Mouse (Mus musculus) c-Kit-positive CD71-negative TER-119-negative erythroid progenitor cells, embryonic 14.5 days (primary cell): ENCODE results near the gene Atad5.
"Not testable (repeated sequence)": the region's sequence is repeated elsewhere in the genome, so short reads cannot be mapped to it uniquely, and the experiment has no call there.

ENCODE experiments used
- DNase-seq: peaks from one replicate; pipeline ENCODE4 v3.0.0-alpha.2; 2013; ENCODE audit warnings: low read depth

The Atad5 gene

DNA sequence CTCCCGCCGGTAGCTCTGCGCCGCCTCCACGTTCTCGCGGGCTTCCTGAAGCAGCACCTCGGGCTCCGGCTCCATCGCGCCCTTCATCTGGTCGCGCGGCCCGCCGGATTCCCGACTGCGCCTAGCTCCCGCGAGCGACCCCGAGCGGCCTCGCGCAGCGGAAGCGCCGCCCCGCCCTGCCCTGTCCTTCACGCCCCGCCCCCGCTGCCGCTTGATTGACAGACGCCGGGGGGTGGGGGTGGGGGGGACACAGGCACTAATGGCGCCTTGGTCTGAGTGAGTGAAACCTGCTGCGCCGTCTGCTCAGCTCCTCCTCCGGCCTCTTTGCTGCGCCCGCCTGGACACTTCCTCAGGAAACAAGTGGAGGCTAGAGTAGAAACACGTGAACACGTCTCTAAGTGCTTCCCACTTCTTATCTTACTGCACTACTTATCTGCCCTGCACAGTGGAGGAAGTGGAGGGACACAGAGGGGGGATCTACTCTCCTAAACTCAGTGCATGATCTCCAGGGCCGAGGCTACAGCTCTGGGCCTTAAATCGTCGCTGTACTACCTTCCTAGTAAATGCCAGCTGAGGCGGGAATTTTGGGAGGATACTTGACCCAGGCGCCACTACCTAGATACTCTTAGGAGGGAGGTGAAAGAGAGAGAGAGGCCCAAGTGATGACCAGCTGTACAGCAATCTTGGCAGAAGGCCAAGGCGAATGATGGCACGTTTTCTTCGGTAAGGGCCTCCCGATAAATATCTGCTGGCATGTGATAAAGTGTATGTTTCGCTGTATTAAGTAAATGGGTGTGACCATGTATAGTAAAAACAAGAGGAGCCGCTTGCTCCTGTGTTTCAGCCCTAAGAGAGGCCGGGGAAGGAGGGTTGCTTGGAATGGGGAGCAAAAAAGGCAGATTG is 8.1 kb upstream of the Atad5 start, which contains the start of gene Crlf3:
Gene Crlf3 (minus strand): TSS at position 166 of the 903 bp plus-strand sequence.
- DNase-seq: peak; percentile 91

DNA sequence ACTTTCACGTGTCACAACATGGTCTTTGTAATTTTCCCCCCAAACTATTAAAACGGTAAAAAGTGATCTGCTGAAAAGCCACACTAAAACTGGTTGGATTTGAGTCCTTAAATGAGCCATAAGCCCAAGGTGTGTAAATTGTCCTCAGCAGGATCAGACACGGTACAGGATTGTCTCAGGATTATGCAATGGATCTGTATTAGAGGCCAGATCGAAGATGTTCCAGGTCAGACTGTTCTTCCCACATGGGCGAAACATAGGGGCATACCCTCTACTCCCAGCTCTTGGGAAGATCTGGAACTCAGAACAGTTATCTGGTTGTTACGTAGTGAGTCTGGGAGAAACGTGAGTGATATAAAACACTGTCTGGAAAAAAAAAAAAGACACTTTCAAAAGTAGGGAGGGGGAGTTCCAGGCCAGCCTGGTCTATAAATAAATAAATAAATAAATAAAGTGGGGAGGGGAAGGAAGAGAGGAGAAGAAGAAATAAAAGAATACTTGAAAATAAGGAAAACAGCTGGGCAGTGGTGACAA is 7.3 kb upstream of the Atad5 start:
- DNase-seq: no peak

DNA sequence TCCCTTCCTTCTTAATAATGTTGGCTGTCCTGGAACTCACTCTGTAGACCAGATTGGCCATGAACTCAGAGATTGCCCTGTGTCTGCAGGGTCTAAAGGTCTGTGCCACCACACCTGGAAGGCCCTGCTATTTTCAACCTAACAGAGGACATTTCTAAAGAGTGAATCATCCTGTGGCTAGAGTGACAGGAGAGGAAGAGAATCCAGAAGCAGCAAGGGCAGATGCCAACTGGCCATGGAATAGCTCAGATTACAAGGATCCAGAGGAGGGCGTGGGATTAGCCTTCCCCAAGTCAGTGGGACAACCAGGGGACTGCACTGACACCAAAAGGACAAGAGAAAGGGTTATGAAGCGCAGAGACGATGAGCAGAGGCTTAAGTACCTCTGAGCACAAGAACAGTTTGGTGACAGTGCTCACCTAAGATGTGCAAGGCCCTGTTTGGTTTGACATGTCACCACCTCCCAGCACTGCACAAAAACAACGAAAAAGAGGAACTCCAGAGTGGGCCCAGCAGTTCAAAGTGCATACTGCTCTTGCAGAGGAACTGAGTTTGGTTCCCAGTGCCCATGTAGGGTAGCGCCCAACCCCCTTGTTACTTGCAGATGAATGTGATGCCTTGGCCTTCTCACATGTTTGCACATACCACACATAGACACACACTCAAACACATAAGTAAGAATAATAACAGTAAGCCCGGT is 3.7 kb upstream of the Atad5 start:
- no peak for DNase-seq

DNA sequence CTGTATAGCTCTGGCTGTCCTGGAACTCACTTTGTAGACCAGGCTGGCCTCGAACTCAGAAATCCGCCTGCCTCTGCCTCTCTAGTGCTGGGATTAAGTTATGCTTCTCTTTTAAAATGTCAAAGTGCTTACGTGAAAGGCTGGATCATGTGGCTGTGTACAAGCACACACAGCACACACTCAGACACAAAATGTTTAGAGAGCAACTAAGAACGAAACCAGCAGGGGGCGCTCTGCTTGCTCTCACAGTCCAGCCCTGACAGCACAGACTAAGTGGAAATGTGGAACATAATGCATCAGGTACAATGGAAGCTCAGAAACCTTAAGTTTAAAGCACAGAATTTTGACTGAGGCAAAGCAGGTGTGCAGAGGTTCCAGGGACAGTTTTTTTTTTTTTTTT is 2.4 kb upstream of the Atad5 start:
- peak; percentile 92 for DNase-seq

DNA sequence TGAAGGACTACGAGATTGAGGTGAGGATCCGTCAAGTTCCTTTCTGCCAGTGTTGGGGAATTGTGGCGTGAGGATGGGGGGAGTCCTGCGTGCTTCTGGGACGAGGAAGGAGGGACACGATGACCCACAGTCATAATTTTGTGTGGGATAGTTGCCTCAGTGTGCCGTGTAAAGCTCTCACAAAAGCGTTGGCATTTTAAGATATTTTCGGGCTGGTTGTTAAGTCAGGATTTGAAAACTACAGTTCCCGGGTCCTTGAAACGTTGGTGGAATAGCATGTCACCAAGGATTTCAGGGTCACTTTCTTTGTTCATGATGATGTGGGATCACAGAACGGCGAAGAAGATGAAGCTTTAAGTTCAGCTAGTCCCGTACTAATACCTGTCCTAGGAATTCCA is 616 bp downstream of the Atad5 start:
- DNase-seq: no peak

DNA sequence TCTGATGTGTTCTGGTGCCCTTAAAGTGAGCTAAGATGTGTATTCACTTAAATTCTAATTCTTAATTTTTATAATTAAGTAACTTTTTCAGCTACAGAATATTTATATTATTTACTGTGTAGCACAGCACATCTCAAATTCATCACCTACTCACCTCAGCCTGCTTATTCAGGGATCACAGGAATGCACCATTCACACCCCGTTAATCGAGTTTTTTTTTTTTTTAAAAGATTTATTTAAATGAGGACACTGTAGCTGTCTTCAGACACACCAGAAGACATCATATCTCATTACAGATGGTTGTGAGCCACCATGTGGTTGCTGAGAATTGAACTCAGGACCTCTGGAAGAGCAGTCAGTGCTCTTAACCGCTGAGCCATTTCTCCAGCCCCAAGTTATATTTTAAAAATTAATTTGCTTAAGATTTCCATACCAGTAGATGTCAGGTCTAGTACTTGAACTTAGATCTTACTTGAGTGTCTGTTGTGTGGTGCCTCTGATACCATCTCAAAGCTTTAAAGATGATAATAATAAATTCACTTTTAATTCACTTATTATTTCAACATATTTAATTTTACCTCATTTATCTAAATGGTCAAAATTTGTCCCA is 1.5 kb downstream of the Atad5 start:
- DNase-seq: no peak

DNA sequence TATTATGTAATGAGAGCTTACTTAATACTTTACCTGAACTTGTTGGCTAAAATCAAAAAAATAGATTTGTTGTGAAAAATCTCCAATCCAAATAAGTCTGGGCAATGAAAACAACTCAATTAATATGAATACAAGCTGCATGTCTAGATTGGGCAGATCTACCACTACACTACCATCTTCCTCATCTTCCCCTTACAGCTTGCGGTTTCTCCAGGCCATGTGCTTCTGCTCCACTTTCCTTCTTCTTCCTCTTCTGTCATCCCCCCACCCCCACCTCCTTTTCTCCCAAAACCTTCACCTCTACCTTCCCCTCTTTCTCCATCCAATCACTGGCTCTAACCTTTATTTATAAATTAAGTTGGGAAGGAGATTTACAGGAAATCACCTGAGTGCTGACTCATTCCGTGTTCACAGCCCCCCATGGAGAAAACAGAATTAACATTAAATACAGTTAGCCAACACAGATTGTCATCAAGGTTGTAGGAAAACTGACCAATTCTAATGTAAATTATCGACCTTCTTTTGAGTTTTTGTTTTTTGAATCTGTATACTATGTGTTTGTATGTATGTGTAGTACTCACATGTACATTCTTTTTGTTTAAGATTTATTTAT is 9.3 kb downstream of the Atad5 start:
- no peak for DNase-seq

DNA sequence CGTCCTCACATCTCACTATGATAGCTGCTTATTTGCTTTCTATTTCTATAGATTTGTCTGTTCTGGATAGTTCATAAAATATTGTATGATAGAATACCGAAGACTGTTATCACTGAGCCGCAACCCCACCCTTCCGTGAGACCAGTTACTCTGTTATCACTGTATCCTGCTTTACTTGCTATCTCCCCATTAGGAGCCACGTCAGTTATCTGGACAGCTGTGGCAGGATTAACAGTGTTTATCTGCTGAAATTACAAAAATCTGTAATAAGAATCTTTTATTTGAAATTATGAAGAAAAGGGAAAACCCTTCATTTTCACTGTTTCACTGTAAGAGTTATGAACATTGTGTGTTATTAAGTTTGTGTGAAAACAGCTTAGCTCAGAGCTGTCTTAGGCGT is 12.1 kb downstream of the Atad5 start:
- DNase-seq: no peak

DNA sequence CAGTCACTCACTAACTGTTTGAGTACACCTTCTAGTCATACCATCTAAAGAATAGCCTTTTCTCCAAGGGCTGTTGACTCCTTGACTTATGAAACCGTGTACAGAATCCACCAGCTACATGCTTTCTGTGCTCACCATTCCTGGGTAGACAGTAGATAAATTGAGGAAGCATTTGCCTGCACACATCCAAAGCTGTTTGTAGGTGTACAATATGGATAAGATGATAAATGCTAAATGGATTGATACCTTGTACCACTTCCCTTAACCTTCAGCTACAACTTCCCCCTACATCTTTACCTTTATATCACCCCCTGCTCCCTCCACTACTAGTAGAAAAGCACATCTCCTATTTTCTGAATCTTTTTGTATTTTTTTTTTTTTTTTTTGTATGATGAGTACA is 15.2 kb downstream of the Atad5 start:
- no peak for DNase-seq

DNA sequence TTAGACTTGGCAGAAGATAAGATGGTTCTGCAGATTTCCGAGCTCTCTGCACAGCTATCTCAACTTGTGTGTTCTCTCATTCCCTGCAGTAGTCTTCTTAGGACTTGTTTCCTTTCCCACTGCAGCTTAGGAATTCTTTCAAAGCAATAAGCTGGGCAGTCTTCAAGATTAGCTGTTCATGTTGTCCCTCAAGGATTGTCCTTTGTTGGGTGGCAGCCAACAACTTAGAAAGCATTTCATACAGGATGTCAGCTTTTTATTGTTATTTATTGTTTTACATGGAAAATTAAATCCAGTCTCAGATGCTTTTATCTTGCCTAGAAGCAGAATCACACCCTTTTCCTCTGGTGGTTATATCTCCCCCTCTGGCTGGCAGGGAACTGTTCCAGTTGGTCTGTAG is 27.2 kb downstream of the Atad5 start:
- DNase-seq: no peak

DNA sequence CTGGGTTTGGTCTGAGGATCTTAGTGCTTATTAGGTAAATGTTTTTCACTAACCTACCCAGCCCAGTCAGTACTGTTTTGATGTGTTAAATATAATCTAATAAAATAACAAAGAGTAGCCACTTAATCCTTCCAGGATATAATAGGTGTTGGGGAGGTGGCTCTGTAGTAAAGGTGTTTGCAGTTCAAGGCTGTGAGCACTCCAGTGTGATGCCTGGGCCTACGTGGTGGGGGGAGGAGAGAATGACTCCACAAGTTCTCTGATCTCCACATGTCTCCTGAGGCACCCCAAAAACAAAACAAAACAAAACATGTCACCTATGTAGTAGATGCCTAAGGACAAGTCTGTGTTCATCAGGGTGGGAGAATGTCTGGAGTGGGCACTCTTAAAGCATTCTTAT is 42.9 kb downstream of the Atad5 start:
- no peak for DNase-seq

DNA sequence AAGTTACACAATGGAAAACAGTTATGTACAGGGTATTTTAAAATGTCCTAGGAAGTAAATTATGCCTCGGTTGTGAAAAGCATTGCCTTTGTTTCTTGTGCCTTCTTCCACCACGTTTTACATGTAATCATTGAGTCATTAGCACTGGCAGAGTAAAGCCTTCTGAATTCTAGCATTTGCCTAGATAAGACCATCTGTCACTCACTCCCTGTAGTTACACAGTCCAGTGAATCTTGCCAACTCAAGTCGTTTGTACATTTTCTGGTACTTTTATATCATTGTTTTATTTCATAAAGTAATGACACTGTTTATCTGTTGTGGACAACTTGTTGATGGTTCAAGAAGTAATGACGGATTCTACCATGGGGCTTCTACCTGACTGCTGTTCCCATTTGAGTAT is 45.5 kb downstream of the Atad5 start:
- DNase-seq: no peak

DNA sequence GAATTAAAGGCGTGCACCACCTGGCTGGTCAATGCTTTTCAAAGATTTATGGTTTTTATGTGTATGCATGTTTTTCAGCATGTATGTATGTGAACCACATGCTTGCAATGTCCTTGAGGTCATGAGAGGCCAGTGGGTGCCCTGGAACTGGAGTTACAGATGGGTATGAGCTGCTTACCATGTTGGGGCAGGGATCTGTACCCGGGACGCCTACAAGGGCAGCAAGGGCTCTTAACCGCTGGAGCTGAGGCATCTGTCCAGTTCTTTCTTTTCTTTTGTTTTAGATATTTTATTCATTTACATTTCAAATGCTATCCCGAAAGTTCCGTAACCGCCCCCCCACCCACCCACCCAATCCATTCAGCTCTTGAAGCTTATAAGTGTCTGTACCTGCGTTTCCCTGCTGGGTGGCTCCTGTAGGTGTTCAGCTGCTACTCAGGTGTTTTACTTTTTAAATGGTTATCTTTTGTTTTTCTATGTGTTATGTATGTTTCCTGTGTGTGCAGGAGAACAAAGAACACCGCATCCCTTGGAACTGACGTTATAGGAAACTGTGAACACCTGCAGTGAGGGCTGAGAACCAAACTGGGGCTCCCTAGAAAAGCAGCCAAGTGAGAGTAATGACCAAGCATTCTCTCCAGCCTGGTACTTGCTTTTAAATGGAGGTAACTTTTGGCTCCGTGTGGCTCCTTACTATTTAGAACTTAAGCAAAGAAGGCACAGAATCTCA is 46.9 kb downstream of the Atad5 start:
- no peak for DNase-seq

DNA sequence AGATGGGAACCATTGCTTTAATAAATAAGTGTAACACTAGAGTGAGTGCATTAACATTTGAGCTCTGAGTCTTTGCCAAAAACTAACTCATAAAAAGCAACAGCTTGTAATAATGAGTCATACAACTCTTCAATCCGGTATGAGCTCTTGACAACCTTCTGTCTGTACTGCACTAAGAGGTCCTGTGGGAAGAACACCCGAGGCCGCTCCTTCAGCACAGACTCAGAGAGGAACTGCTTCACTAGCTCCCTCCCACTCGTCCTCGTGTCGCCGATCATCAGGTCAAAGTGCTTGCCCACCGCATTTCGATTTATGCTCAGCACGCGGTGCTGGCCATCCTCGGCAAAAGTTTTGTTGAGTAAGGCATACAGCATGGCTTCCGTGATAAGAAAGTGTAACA is 47.6 kb downstream of the Atad5 start:
- no peak for DNase-seq

DNA sequence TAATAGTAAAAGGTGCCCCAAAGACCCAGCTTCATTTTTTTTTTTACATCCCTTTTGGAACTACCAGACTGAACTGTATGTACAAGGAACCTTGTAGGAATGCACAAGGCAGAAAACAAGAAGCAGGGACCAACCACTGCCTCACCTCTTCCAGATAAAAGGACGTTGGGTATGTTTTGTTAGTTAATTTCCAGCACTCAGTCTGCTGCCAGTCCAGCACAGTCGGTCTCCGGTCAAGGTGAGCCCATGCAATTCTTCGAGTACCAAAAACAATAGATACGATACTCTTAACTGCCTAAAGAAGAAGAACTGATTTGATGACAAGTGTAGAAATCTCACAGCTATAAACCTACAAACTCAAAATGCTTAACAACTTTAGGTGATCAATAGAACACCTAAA is 48.6 kb downstream of the Atad5 start:
- no peak for DNase-seq

DNA sequence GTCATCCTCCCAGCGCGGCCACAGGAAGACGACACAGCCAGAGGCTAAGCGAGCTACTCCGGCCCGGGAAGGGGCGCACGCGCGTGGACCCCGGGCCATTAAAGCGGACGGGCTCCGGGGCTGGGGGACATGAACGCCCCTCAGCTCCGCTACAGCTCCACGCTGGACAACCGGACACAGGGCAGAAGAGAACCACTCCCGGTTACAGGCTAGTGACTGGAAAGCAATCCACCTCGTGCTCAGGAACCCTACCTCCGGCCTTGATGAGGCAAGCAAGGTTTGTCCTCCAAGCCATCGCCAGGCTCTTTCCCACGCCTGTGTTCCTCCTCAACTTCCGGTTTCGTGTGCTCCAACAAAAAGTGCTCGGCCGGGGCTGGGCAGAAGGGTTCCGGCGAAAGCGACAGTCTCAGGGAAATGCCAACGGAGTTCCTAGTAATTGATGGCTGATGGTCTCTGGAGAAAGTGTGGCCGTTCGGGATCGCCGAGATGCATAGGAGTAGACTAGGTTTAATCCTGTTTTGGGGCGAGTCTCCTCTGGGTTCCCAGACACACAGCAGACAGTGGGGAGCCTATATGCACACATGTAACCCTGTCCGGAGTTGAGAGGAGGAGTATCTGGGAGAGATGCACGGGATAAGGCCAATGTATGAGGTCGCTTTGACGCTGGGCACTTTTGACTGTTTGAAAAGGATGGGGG is 52.8 kb downstream of the Atad5 start, which contains the start of gene Tefm:
Gene Tefm (minus strand): TSS at position 351 of the 697 bp plus-strand sequence.
- peak; percentile 87 for DNase-seq

DNA sequence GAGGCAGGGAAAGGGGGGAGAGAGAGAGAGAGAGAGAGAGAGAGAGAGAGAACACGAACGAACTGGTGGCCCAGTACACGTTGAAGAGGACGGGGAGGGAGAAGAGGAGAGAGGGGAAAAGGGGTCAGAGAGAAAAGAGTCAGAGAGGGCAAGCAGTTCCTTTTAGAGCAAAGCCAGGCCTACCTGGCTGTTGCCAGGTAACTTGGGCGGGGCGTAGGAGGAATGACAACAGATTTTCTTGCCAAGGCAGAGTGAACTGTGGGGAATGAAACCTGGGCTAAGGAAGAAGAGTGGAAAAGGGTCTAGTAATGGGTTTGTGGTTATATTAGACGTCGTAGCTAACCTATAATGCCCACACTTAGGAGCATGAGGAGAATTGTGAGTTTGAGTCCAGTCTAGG is 53.7 kb downstream of the Atad5 start:
- DNase-seq: no peak

DNA sequence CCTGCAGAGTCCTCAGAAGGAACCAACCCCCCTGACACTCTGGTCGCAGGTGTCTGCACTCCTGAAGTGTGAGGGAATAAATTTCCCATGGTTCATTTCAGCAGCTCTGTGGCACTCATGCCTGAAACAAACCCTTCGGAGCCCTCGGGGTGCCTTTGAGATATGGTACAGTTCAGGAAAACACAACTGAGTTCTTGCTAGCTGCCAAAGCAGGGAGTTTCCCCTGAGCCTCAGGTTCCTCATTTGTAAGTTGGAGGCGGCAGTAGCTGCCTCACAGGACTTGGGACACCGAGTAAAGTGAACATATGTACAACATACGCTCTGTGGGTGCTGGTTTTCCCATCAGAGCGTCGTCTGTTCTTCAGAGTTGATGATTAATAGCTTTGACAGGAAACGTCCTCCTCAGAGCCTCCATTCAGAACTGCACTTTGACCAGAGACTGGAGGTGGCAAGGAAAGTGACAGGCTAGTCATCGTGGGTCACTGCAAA is 56.6 kb downstream of the Atad5 start:
- peak; percentile 56 for DNase-seq

DNA sequence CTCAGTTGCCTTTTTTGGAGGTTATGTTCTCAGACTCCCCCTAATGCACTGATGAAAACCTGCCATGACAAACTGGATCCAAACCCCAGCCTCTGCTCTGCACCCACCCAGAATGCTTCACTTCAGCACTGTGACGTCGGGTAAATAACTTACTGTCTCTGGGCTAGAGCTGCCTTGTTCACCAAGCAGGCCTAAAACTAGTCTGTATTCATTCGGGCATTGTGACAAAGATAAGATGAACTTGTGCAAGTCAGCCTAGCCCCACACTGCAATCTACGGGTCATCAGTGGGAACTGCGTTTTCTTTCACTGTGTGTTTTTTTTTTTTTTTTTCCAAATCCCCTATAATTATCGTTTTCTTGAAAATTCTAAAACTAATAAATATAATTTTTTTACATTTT is 58.5 kb downstream of the Atad5 start:
- no peak for DNase-seq

DNA sequence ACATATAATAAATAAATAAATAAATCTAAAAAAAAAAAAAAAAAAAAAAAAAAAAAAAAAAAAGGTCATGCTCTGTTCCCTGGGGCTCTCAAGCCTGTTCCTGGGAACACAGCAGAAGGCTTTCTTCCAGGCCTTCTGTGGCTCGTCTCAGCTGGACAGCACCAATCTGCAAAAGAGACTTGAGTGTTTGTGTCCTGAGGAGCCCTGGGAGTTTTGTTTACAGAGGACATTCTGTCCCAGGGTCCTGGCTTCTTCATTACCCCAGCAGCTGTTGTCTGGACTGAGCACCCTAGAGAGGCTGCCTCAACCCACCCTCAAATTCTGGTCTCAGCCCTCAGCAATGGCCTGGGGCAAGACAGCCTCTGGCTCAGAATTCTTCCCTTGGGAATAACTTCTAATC is 59.1 kb downstream of the Atad5 start:
- DNase-seq: no peak

DNA sequence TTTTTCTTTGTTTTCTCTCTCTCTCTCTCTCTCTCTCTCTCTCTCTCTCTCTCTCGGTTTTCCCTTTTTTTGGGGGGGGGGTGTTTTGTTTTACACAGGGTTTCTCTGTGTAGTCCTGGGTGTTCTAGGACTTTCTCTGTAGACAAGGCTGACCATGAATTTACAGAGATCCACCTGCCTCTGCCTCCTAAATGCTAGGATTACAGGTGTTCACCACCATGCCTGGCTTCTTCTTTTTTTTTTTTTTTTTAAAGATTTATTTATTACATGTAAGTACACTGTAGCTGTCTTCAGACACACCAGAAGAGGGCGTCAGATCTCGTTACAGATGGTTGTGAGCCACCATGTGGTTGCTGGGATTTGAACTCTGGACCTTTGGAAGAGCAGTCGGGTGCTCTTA is 59.8 kb downstream of the Atad5 start:
- DNase-seq: not testable (repeated sequence)
